Mouse (Mus musculus): ENCODE measurements around the gene Gal3st3.

DNA sequence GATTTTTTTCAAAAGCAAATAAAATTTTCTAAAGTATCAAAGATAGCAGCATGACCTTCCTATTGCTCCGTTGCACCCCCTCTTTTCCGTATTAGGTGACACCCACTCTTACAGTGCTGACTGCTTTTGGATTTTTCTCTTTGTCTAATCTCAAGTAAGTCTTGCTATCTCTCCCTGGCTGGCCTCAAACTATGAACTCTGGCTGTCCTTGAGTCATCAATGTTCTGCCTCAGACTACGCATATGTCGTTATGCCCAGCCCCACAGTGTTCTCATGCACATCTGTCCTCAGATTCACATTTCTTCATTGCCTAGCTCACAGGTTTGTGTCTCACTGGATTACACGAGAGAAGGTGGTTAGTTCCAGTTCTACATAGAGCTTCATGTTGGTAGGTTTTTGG, 28.7 kb upstream of the Gal3st3 start:
- no peak for TF ChIP-seq CTCF (IDR thresholded peaks at IDR 0.05; ENCODE audit: extremely low read depth, insufficient read depth, low read length)
- TF ChIP-seq POLR2A (IDR thresholded peaks at IDR 0.05; ENCODE audit: extremely low read depth, insufficient read depth, low read length), result no peak
